Mouse (Mus musculus) ES-Bruce4 (cell line): Measurements from ENCODE around the gene Kansl1l. TPM values are rescaled to one million over a fixed set of nuclear protein-coding genes. Genes with fewer than 3 reads are reported as not detected.

Source experiments
- H3K27ac ChIP-seq: 2 replicates; pipeline ENCODE4 v1.5.1; 2012; ENCODE audit warnings: low read length, inconsistent platforms; ENCODE audit not compliant: insufficient read depth
- H3K27me3 ChIP-seq: 2 replicates; pipeline ENCODE4 v1.6.1; 2012; ENCODE audit warnings: mild to moderate bottlenecking, low read length, inconsistent platforms; ENCODE audit not compliant: control insufficient read depth, poor library complexity, insufficient read depth, severe bottlenecking
- H3K36me3 ChIP-seq: 2 replicates; pipeline ENCODE4 v1.6.1; 2012; ENCODE audit warnings: inconsistent platforms, mild to moderate bottlenecking, low read length, moderate library complexity; ENCODE audit not compliant: control insufficient read depth, poor library complexity, insufficient read depth, severe bottlenecking
- H3K4me1 ChIP-seq: one replicate; pipeline ENCODE4 v1.8.1; 2011; ENCODE audit warnings: low read length; ENCODE audit not compliant: control insufficient read depth, insufficient read depth
- H3K4me3 ChIP-seq: 2 replicates; pipeline ENCODE4 v1.5.1; 2011; ENCODE audit warnings: low read depth, mild to moderate bottlenecking, low read length
- H3K9ac ChIP-seq: 2 replicates; pipeline ENCODE4 v1.6.1; 2012; ENCODE audit warnings: low read depth, mild to moderate bottlenecking, inconsistent platforms; ENCODE audit not compliant: poor library complexity, severe bottlenecking
- H3K9me3 ChIP-seq: replicated peaks from 2 replicates; pipeline ENCODE4 v1.6.1; 2012; ENCODE audit warnings: mild to moderate bottlenecking, low read length, inconsistent platforms; ENCODE audit not compliant: control insufficient read depth, poor library complexity, insufficient read depth, severe bottlenecking
- CTCF ChIP-seq: IDR thresholded peaks from one replicate; pipeline ENCODE4 v1.8.1; 2011; ENCODE audit warnings: low read depth, low read length
- EP300 ChIP-seq: IDR thresholded peaks from 2 replicates; pipeline ENCODE4 v1.6.1; 2011; ENCODE audit warnings: low read depth, low read length; ENCODE audit not compliant: insufficient read depth
- POLR2A ChIP-seq: IDR thresholded peaks from one replicate; pipeline ENCODE4 v1.8.1; 2011; ENCODE audit warnings: low read length; ENCODE audit not compliant: insufficient read depth
- polyA plus RNA-seq: library from polyadenylated mRNA; stranded (reverse); fragments of >200 nt; gene quantifications from 2 replicates; pipeline ENCODE4 v1.2.4, GENCODE M21; 2011; ENCODE audit warnings: low read depth; ENCODE audit not compliant: missing spikeins, insufficient read depth, insufficient read length

The Kansl1l gene
- polyA plus RNA-seq, 1 experiment = 6.4 TPM

DNA sequence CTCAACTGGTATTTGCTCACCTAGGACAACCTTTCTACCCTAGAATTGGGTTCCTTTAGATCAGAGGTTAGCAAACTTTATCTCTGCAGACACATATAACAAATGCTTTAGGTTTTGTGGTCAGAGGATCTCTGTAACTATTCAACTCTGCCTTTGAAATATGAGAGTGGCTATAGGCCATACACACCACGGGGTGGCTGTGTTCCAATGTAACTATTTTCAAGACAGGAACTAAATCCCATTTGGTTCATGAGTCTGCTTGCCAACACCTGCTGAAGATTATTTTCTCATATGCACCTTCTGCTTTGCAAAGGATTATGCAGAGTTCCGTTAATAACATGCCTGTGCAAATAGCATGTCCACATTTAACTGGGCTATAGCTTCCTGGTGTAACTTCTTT, 35.1 kb downstream of the Kansl1l start:
- no peaks in the 10 kb centered on the region for H3K9me3 ChIP-seq
- no peaks in the 10 kb centered on the region for H3K36me3 ChIP-seq
- TF ChIP-seq POLR2A (no peak), EP300 (no peak), CTCF (no peak)
- no peak overlapping the region for H3K27ac ChIP-seq
- no peak overlapping the region for H3K4me3 ChIP-seq
- no peaks in the 10 kb centered on the region for H3K27me3 ChIP-seq
- no peaks in the 10 kb centered on the region for H3K4me1 ChIP-seq
- H3K9ac ChIP-seq = no peak overlapping the region

DNA sequence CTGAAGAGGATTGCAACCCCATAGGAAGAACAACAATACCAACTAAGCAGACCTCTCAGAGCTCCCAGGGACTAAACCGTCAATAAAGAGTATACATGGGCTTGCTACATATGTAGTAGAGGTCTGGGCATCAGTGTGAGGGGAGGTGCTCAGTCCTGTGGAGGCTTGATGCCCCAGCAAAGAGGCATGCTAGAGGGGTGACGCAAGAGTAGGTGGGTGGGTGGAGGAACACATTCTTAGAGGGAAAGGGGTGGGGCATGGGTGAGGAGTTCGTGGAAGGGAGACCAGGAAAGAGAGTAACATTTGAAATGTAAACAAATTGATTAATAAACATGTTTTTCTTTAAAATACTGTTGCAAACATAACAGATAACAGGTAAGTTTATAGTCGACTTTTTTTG, 36.3 kb downstream of the Kansl1l start:
- no peaks in the 10 kb centered on the region for H3K36me3 ChIP-seq
- H3K27ac ChIP-seq = no peak overlapping the region
- no peak for TF ChIP-seq POLR2A
- no peak for TF ChIP-seq EP300
- H3K9ac ChIP-seq = no peak overlapping the region
- H3K27me3 ChIP-seq = no peaks in the 10 kb centered on the region
- no peaks in the 10 kb centered on the region for H3K4me1 ChIP-seq
- no peaks in the 10 kb centered on the region for H3K9me3 ChIP-seq
- no peak overlapping the region for H3K4me3 ChIP-seq

DNA sequence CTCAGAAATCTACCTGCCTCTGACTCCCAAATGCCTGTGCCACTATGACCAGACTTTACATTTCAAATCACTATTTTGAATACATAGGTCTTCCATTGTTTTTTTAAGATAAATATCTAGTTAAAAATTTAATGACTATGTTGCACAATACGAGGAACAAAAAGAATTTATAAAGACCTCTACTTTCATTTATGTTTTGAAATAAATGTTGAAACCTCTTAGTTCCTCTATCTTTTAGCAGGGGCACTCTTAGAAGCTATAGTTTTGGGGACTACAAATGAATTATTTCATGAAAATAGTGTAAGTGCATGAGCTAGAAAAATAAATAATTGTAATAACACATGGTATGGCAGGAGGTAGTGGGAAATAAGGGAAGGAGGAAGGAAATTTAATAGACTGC, 38.6 kb downstream of the Kansl1l start:
- H3K9ac ChIP-seq = no peak overlapping the region
- H3K9me3 ChIP-seq = no peaks in the 10 kb centered on the region
- TF ChIP-seq POLR2A (no peak), EP300 (no peak), CTCF (no peak)
- no peaks in the 10 kb centered on the region for H3K4me1 ChIP-seq
- no peak overlapping the region for H3K4me3 ChIP-seq
- no peaks in the 10 kb centered on the region for H3K36me3 ChIP-seq
- no peaks in the 10 kb centered on the region for H3K27me3 ChIP-seq
- no peak overlapping the region for H3K27ac ChIP-seq

DNA sequence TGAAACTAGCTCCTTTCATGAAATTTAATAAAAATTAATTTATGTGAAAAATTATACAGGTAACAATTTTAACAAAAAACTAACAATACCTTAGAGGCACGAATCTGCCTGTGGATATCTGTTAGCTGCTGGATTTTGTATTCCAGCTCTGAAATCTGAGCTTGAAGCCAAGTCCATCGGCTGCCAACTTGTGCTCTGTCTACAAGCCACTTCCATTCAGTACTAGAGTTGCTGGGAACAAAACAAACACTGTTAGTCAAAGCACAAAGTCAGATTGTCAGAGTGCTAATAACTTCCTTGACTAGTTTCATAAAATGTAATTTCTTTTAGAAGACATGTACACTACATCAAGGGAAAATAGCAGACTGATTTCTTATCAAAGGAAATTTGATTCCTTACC, 39.5 kb downstream of the Kansl1l start:
- H3K9ac ChIP-seq = no peak overlapping the region
- no peaks in the 10 kb centered on the region for H3K4me1 ChIP-seq
- TF ChIP-seq POLR2A = no peak
- no peak for TF ChIP-seq CTCF
- no peak for TF ChIP-seq EP300
- no peaks in the 10 kb centered on the region for H3K36me3 ChIP-seq
- H3K27ac ChIP-seq = no peak overlapping the region
- no peak overlapping the region for H3K4me3 ChIP-seq
- no peaks in the 10 kb centered on the region for H3K9me3 ChIP-seq
- no peaks in the 10 kb centered on the region for H3K27me3 ChIP-seq

DNA sequence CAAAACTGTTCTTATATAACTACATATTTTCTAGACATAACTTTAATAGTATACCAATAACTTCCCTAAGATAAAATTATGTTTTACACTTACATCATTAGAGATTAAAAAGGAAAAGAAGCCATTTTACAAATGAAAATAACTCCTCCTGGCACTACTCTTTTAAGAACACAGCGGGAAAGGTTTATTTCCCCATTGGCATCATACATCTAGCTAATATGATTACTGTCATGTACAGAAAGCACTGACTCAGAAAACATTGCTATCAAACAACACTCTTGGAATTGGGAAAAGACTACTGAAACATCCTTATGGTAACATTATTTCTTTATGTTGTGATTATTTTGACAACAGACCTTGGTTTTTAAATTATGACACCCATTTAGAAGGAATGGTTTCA, 48.6 kb downstream of the Kansl1l start:
- TF ChIP-seq CTCF (no peak), EP300 (no peak), POLR2A (no peak)
- Histone ChIP-seq H3K4me3 (no peak overlapping the region), H3K36me3 (no peaks in the 10 kb centered on the region)

DNA sequence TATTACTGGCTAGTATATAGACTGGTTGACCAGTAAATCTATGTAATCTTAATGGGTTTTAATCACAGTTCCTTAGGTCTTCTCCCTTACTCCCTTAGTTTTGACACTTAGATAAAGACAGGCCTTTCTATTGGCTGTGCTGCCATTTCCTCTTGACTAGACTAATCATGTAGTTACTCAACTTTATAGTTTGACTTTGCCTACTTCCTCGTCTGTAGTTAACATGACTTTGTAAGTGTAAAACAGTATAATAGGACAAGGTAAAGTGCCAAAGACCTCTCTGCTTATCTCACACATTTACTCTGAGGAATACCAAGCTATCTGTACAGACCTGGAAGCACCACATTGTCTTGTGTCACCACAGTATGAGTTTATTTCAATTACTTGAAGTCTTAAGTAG, 86.8 kb downstream of the Kansl1l start:
- no peak for TF ChIP-seq CTCF
- no peak for TF ChIP-seq EP300
- no peak for TF ChIP-seq POLR2A
- H3K4me1 ChIP-seq = no peaks in the 10 kb centered on the region

More for the DNA sequence above, 48.6 kb downstream of the Kansl1l start:
- H3K9me3 ChIP-seq = no peaks in the 10 kb centered on the region
- H3K27ac ChIP-seq = no peak overlapping the region
- no peaks in the 10 kb centered on the region for H3K27me3 ChIP-seq
- no peak overlapping the region for H3K9ac ChIP-seq
- no peaks in the 10 kb centered on the region for H3K4me1 ChIP-seq

More for the DNA sequence above, 86.8 kb downstream of the Kansl1l start:
- H3K9ac ChIP-seq = no peak overlapping the region
- no peaks in the 10 kb centered on the region for H3K27me3 ChIP-seq
- H3K36me3 ChIP-seq = peaks cover 9% of the 10 kb centered on the region
- no peak overlapping the region for H3K4me3 ChIP-seq
- H3K9me3 ChIP-seq = no peaks in the 10 kb centered on the region
- no peak overlapping the region for H3K27ac ChIP-seq
